Mouse (Mus musculus) thymus, adult 2 months (tissue): Measurements from ENCODE around the gene H2al2a. TPM values are rescaled to one million over a fixed set of nuclear protein-coding genes. Genes with fewer than 3 reads are reported as not detected.
"Not testable (repeated sequence)": the region's sequence is repeated elsewhere in the genome, so short reads cannot be mapped to it uniquely, and the experiment has no call there.

Experiments used
- DNase-seq: peaks from one replicate; pipeline ENCODE4 v3.0.0; 2021
- H3K27ac ChIP-seq: fragments of 200-500 bp; 2 replicates; pipeline ENCODE4 v1.5.1; 2012; ENCODE audit warnings: low read length, control low read depth; ENCODE audit not compliant: control insufficient read depth, insufficient read depth
- H3K27me3 ChIP-seq: fragments of 200-500 bp; 2 replicates; pipeline ENCODE4 v1.6.1; 2012; ENCODE audit warnings: mild to moderate bottlenecking, low read length, moderate library complexity, mixed read lengths; ENCODE audit not compliant: control insufficient read depth, insufficient read depth
- H3K36me3 ChIP-seq: fragments of 200-500 bp; 2 replicates; pipeline ENCODE4 v1.6.1; 2012; ENCODE audit warnings: mild to moderate bottlenecking, low read length, moderate library complexity; ENCODE audit not compliant: control insufficient read depth, insufficient read depth
- H3K4me1 ChIP-seq: fragments of 200-500 bp; replicated peaks from 2 replicates; pipeline ENCODE4 v1.6.1; 2012; ENCODE audit warnings: low read length; ENCODE audit not compliant: control insufficient read depth, insufficient read depth
- H3K4me3 ChIP-seq: fragments of 200-500 bp; 2 replicates; pipeline ENCODE4 v1.5.1; 2012; ENCODE audit warnings: mild to moderate bottlenecking, low read length, control low read depth, moderate library complexity; ENCODE audit not compliant: control insufficient read depth, insufficient read depth
- CTCF ChIP-seq: fragments of 200-500 bp; IDR thresholded peaks from 2 replicates; pipeline ENCODE4 v1.5.1; 2012; ENCODE audit warnings: mild to moderate bottlenecking, control low read depth, low read length, moderate library complexity, borderline replicate concordance; ENCODE audit not compliant: control insufficient read depth, poor library complexity, insufficient read depth; ENCODE audit errors: extremely low read depth
- POLR2A ChIP-seq: fragments of 200-500 bp; IDR thresholded peaks from 2 replicates; pipeline ENCODE4 v1.6.1; 2012; ENCODE audit warnings: mild to moderate bottlenecking, low read length, control low read depth, moderate library complexity; ENCODE audit not compliant: control insufficient read depth, poor library complexity, insufficient read depth; ENCODE audit errors: extremely low read depth
- WGBS: fragments of 180-500 bp; shearing (Covaris S2); methylation state at CpG from one replicate; pipeline ENCODE4 v1.1.7; 2018; 5-methylcytosine and 5-hydroxymethylcytosine counted together
- polyA plus RNA-seq: library from polyadenylated mRNA; depleted of rRNA; stranded (reverse); fragments of >200 nt; gene quantifications from 2 replicates; pipeline ENCODE4 v1.2.3, GENCODE M21; 2012; rRNA removed

The H2al2a gene
- polyA plus RNA-seq, 1 experiment, result not detected

DNA sequence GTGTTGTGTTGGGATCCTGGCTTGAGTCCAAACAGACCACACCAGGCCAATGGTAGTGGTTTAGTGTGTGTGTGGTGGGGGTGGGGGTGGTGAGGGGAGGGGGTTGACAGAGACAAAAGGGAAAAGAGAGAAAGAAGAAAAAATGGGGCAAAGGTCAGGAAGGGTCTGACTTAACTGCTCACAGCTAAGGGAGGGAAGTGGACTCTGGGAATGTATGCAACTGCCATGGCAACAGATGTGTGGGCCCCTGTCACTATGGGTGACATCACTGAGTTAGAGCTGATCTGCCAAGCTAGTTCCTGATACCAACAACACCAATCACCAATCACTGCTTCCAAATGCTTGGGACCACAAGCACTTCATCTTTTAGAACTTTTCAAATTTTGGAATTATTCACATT lies 26.6 kb downstream of the H2al2a start:
- Histone ChIP-seq H3K27me3 (no peaks in the 10 kb centered on the region), H3K36me3 (no peaks in the 10 kb centered on the region), H3K4me1 (no peaks in the 10 kb centered on the region), H3K27ac (no peak overlapping the region), H3K4me3 (no peak overlapping the region)
- TF ChIP-seq POLR2A (no peak), CTCF (no peak)
- DNase-seq, result no peak

DNA sequence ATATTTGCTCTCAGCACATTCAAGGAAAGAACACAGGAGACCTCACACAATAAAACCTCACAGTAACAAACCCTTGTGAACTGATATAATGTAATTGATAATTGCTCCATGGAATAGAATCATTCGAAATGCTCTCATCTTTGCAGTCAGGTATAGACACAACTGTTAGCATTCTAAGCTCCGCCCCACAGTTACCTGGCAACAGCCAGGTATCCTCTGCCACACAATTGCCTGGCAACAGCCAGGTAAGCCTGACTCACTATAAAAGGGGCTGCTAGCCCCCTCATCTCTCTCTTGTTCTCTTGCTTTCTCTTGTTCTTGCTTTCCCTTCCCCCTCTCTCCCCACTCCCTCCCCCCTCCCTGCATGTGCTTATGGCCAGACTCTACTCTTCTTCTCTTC lies 28.2 kb downstream of the H2al2a start:
- WGBS, result 96% methylated on average over 2 of the region's 2 CpGs

DNA sequence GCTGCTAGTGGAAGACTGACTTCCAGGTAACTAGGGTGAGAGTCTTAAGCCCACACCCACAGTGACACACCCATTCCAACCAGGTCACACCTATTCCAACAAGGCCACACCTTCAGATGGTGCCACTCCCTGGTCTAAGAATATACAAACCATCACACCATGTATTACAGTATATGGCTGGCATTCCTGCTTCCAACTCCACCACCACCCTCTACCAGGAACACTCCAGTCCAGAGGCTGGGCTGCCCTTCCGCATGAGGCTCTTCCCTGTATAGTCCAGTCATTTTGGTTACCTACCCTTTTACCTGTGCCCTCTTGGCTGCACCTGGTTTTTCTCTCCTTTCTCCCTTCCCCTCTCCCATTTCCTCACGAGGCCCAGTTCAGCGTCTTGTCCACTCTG lies 28.7 kb downstream of the H2al2a start:
- H3K36me3 ChIP-seq, H3K4me3 ChIP-seq, H3K27me3 ChIP-seq, H3K27ac ChIP-seq, H3K4me1 ChIP-seq, DNase-seq: not testable (repeated sequence)
- 96% methylated on average over 3 of the region's 3 CpGs for WGBS

More for the DNA sequence above, 28.2 kb downstream of the H2al2a start:
- Histone ChIP-seq H3K27ac (no peak overlapping the region), H3K4me3 (no peak overlapping the region), H3K36me3 (no peaks in the 10 kb centered on the region), H3K27me3 (no peaks in the 10 kb centered on the region), H3K4me1 (no peaks in the 10 kb centered on the region)
- TF ChIP-seq CTCF (no peak), POLR2A (no peak)
- DNase-seq, result no peak

DNA sequence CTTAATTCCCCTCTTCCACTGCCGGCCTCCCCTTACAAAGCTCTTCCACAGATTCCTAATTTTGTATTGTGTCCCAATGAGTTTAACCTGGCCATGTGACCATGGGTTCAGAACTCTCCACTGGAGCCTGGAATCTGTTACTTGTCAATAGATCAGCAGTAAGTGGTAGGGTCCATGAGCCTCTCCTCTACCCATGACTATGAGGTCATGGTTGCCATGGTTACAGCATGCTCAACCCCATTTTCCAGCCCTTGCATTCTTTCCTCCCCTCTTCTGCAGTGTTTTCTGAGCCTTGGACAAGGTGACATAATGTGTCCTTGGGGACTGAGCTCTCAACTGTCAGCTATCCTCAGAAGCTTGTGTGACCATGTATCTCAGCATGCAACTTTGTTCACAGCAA lies 37.3 kb downstream of the H2al2a start:
- WGBS, result 97% methylated on average over 1 of the region's 1 CpGs
- Histone ChIP-seq H3K27me3 (no peaks in the 10 kb centered on the region), H3K27ac (no peak overlapping the region), H3K36me3 (no peaks in the 10 kb centered on the region), H3K4me1 (no peaks in the 10 kb centered on the region), H3K4me3 (no peak overlapping the region)
- DNase-seq, result no peak
- TF ChIP-seq POLR2A, result no peak
- no peak for TF ChIP-seq CTCF

DNA sequence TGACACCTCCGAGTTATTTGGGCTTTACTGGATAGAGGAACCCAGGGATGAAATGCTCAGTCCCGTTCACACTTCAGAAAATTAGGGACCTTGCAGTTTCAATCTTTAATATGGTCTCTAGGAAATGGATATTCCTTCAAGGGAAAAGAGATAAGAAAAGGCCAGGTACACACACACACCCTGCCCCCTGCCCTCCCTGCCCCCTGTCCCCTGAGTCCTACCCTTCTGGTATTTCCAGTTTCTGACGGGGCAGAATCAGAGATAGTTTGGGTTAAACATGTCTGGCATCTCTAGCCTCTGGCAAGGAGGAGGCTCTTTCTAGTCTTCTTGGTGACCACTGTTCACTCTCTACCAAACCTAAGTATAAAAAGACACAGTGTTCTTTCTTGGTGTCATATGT lies 49.9 kb downstream of the H2al2a start:
- DNase-seq, result no peak
- no peaks in the 10 kb centered on the region; the same call in 1 of the 2 replicates for H3K4me1 ChIP-seq
- H3K4me3 ChIP-seq, result no peak overlapping the region
- no peak overlapping the region for H3K27ac ChIP-seq
- TF ChIP-seq CTCF, result no peak
- no peak for TF ChIP-seq POLR2A
- WGBS, result 90% methylated on average over 3 of the region's 3 CpGs
- no peaks in the 10 kb centered on the region for H3K36me3 ChIP-seq
- H3K27me3 ChIP-seq, result no peaks in the 10 kb centered on the region

Other genes starting within 250 kb of the H2al2a start
- gene A930004D18Rik, start 40.8 kb upstream of the H2al2a start, polyA plus RNA-seq, result 0.37 and 0.75 TPM in 2 replicates
- 0.38 and 0.41 TPM in 2 replicates for gene Skida1, start 52.1 kb upstream of the H2al2a start, polyA plus RNA-seq
- gene Mllt10, start 58.3 kb upstream of the H2al2a start, polyA plus RNA-seq, result 75.4 and 90.3 TPM in 2 replicates